Mouse (Mus musculus) v-Abl transformed pro-B cells (cell line): ENCODE measurements around the gene CK137956.

Source experiments
- in situ Hi-C, 2 experiments: fragments of 400-800 bp; cut with MboI; formaldehyde crosslinking; loops; one replicate each; pipeline ENCODE4 v1.15.1; 2025; ENCODE audit not compliant: unreplicated experiment in 2 of 2

CK137956 gene

DNA sequence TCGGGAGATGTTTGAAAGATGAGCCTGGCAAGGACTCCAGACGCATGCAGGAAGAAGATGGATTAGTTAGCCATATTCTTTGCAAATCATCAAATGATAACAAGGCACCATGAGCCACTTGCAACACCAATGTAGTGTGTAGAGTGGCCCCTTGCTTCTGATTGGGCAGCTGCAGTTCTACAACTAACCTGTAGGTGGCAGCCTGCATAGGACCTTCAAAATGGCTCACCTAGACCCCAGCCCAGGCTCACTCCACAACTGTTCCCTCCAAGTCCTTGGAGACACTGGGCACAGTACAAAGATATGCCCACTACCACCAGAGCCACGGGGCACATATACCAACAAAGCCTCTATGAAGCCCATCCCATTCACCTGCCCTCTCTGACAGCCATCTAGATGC is 35.4 kb downstream of the CK137956 start:
- in situ Hi-C loops, result no loop called here

- in situ Hi-C loops, result no loop called here
Measured at GRCm38 (mm10) chr4:127913551-127913950, 57.2 kb downstream of the CK137956 start.

- in situ Hi-C loops, result no loop called here
Measured at GRCm38 (mm10) chr4:127907151-127907550, 63.6 kb downstream of the CK137956 start.

DNA sequence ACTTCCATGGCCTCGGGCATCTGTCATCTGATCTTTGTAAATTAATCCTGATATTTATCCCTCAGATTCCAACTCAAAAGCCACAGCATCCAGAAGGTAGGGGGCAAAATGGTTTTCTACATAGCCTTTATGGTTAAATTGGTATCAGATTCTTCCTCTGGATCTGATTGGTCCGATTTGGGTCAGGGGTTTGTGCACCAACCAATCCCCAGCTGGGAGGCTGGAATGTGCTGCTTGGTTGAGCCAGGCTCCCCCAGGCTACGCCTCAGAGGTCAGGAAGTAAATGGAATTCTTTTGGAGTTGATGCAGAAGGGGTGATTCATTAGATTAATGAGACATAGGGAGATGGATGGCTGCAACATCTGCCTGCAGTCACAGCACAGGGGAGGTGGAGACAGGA is 66.8 kb downstream of the CK137956 start:
- in situ Hi-C loops, result no loop called here

- in situ Hi-C loops, result no loop called here
Measured at GRCm38 (mm10) chr4:127900893-127901456, 69.8 kb downstream of the CK137956 start.

GRCm38 (mm10) chr4:127889071-127889470 is 81.7 kb downstream of the CK137956 start:
- in situ Hi-C loops, result no loop called here

DNA sequence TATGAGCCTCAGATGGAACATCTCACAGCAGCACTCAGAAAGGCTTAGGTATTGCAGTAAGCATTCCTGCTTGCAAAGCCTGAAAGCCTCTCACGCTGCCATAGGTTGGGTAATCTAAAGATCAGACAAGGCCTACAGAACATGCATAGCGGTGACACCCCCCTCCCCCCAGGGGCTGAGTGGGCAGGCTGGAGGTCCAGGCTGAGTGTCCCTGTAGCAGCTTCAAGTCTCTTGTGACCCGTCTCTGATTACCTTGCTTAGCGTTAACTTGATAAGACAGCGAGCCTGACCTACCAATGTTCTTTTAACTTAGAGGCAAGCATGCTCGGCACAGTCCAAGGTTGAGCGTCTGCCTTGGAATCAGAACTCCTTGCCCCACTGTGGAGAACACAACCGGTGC is 91.8 kb downstream of the CK137956 start:
- in situ Hi-C loops, result no loop called here
